Mouse (Mus musculus): Measurements from ENCODE around the gene Fgfrl1.

The Fgfrl1 gene

DNA sequence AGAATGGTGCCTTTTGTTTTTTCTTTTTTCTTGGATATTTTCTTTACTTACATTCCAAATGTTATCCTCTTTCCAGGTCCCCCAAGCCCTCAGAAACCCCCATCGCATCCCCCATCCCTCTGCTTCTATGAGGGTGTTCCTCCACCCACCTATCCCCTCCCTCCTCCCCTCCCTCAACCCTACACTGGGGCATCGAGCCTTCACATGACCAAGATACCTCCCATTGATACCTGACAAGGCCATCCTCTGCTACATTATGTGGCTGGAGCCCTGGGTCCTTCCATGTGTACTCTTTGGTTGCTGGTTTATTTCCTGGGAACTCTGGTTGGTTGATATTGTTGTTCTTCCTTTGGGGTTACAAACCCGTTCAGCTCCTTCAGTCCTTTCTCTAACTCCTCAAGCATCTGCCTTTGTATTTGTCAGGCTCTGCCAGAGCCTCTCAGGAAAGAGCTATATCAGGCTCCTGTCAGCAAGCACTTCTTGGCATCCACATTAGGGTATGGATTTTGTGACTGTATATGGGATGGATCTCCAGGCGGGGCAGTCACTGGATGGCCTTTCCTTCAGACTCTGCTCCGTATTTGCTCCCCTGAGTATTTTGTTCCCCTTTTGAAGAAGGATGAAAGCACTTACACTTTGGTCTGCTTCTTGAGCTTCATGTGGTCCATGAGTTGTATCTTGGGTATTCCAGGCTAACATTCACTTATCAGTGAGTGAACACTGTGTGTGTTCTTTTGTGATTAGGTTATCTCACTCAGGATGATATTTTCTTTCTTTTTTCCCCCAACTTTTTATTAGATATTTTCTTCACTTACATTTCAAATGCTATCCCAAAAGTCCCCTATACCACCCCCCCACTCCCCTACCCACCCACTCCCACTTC is 58.4 kb downstream of the Fgfrl1 start:
- TF ChIP-seq GATA4 (IDR thresholded peaks at IDR 0.05; ENCODE audit: insufficient replicate concordance, low read length) = no peak
